Mouse (Mus musculus): ENCODE results near the gene Pdxp. TPM values are rescaled to one million over a fixed set of nuclear protein-coding genes. Genes with fewer than 3 reads are reported as not detected.

Gene Pdxp
- polyA plus RNA-seq, 1 experiment from 2014 or later: 21.9 TPM

DNA sequence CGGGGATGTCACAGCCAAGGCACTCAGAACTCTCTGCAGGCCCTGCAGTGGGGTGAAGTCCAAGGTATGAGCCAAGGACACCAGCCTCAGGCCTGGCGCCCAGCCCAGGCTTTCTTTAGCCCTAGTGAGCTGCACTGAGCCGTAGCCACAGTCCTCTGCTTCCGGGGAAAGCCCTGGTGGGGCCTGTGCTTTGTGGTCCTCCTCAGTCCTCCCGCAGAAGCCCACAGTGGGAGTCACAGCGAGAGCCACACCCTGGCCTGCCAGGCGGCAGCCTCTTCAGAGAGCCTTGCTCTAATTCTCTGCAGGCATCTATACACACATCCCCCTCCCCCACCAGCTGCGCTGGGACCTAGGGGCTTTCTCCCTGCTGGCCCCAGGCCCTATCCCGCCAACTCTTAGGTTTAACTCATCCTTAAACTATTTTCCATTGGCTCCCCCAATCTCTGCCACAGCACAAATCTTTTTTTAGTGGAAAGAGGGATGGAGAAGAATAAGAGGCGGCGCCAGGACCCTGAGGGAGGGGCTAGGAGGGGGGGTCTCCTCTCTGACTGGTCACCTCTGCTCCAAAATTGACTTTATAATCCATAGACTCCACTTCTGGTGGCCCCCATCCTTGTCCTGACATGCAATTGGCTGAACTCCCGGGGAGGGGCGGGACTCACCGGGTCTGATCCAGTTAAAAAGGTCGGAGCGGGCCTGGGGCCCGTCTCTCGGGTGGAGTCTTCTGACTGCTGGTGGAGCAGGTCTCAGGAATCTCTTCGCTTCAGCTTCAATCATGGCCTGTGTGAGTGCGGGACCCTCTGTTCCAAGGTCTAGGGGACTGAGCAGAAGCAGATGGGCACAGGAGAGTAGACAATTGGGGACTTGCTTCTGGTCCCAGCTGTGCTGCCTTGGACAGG lies 12.6 kb downstream of the Pdxp start, which contains the start of gene Lgals1:
Gene Lgals1 (plus strand): TSS at position 705 of the 899 bp plus-strand sequence.
- ATAC-seq (ENCODE audit: insufficient read depth) (peak; percentile 83), DNase-seq (peak; percentile 96)
- Histone ChIP-seq H3K9me3 (ENCODE audit: low read depth, low read length) (no peaks in the 10 kb centered on the region), H3K36me3 (ENCODE audit: insufficient read depth) (peaks cover 15% of the 10 kb centered on the region), H3K27me3 (ENCODE audit: insufficient read depth, low read length) (no peaks in the 10 kb centered on the region), H3K4me2 (peak within 1 kb of the TSS; percentile 70), H3K9ac (peak within 1 kb of the TSS; percentile 50), H3K27ac (ENCODE audit: low read depth) (peak within 1 kb of the TSS; percentile 97), H3K4me3 (ENCODE audit: low read depth, low read length) (peak within 1 kb of the TSS; percentile 47), H3K4me1 (ENCODE audit: insufficient read depth) (peaks cover 18% of the 10 kb centered on the region)
- 7% methylated on average over 20 of the region's 20 CpGs for WGBS
- no peak for TF ChIP-seq CTCF (IDR thresholded peaks at IDR 0.05; ENCODE audit: low read depth)

DNA sequence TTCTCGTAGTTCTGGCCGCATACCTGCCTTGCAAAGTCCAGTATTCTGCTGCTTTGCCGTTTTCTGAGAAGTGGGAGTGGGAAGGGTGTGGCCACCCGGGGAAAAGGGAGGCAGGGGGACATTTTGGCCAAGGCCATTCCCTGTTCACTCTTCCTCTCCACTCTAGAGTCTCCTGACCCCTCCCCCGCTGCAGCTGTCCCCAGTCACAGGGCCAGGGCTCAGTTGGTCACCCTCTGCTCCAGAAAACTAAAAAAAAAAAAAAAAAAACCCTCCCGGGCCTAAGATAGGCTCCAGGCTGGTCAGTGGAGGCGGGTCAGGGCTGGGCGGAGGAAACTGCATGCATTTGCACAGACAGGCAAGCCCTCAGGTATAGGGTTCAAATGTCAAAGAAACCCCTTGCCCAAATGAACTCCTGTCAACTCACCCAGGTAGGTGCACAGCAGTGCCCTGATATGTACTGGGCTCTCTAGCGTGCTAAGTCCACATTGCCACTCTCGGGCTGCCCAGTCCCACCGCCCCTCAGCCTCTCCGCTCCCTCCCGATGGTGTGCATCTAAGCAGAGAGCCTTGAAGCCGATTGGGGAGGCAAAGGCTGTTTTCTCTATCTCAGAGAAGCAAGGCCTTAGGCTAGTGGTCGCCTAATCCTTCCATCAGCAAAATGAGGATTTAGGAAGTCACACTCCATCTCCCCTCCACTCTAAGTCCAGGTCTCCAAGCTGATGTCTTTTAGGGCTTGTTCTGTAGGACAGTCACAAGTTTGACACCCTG lies 13.5 kb downstream of the Pdxp start:
- Histone ChIP-seq H3K4me3 (ENCODE audit: low read depth, low read length) (peak overlapping the region; percentile 47), H3K36me3 (ENCODE audit: insufficient read depth) (peaks cover 15% of the 10 kb centered on the region), H3K27me3 (ENCODE audit: insufficient read depth, low read length) (no peaks in the 10 kb centered on the region), H3K27ac (ENCODE audit: low read depth) (peak overlapping the region; percentile 97), H3K9me3 (ENCODE audit: low read depth, low read length) (no peaks in the 10 kb centered on the region), H3K4me1 (ENCODE audit: insufficient read depth) (peaks cover 18% of the 10 kb centered on the region), H3K9ac (peak overlapping the region; percentile 50), H3K4me2 (peak overlapping the region; percentile 70)
- TF ChIP-seq CTCF (IDR thresholded peaks at IDR 0.05; ENCODE audit: low read depth): no peak
- ATAC-seq (ENCODE audit: insufficient read depth) (no peak), DNase-seq (peak; percentile 34)
- 14% methylated on average over 15 of the region's 15 CpGs for WGBS

GRCm38 (mm10) chr15:78927788-78928457 lies 14.2 kb downstream of the Pdxp start:
- ATAC-seq (ENCODE audit: insufficient read depth): peak; percentile 63
- Histone ChIP-seq H3K9ac (peak overlapping the region; percentile 50), H3K4me2 (peak overlapping the region; percentile 70), H3K36me3 (ENCODE audit: insufficient read depth) (peaks cover 15% of the 10 kb centered on the region), H3K4me3 (ENCODE audit: low read depth, low read length) (peak overlapping the region; percentile 47), H3K27me3 (ENCODE audit: insufficient read depth, low read length) (no peaks in the 10 kb centered on the region), H3K9me3 (ENCODE audit: low read depth, low read length) (no peaks in the 10 kb centered on the region), H3K4me1 (ENCODE audit: insufficient read depth) (peaks cover 18% of the 10 kb centered on the region), H3K27ac (ENCODE audit: low read depth) (peak overlapping the region; percentile 97)
- peak; percentile 90 for DNase-seq
- TF ChIP-seq CTCF (IDR thresholded peaks at IDR 0.05; ENCODE audit: low read depth): no peak
- 0% methylated on average over 33 of the region's 35 CpGs for WGBS

GRCm38 (mm10) chr15:78928539-78928938 lies 14.8 kb downstream of the Pdxp start:
- TF ChIP-seq CTCF (IDR thresholded peaks at IDR 0.05; ENCODE audit: low read depth): no peak
- WGBS: 45% methylated on average over 8 of the region's 8 CpGs
- DNase-seq (no peak), ATAC-seq (ENCODE audit: insufficient read depth) (peak; percentile 0; the same call in 1 of the 2 replicates)
- Histone ChIP-seq H3K4me3 (ENCODE audit: low read depth, low read length) (peak overlapping the region; percentile 47), H3K4me2 (peak overlapping the region; percentile 70), H3K27ac (ENCODE audit: low read depth) (peak overlapping the region; percentile 65), H3K36me3 (ENCODE audit: insufficient read depth) (peaks cover 15% of the 10 kb centered on the region), H3K9me3 (ENCODE audit: low read depth, low read length) (no peaks in the 10 kb centered on the region), H3K27me3 (ENCODE audit: insufficient read depth, low read length) (no peaks in the 10 kb centered on the region), H3K4me1 (ENCODE audit: insufficient read depth) (peaks cover 18% of the 10 kb centered on the region), H3K9ac (peak overlapping the region; percentile 50)

DNA sequence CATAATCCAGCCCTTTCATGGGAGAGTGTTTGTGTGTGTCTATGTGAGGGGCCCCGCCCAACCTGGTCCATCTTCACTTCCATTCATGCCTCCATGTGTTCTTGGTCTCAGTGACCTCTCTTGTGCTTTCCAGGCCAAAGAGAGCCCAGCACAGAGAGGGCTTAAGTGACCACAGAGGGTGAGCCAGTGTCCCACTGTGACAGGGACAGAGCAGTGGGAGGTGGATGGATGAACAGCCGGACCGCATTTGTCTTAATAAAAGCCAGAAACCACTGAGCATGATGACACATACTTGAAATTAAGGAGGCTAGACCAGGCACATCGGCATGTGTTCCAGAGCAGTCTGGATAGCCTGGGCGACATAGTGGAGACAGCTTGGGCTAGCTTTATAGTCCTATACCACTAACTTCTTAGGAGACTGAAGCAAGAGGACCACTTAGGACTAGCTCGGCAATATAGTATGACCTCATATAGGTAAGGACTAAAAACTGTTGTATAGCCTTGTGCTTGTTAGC lies 16.5 kb downstream of the Pdxp start:
- ATAC-seq (ENCODE audit: insufficient read depth): no peak
- H3K4me2 ChIP-seq: no peak overlapping the region
- DNase-seq: no peak
- no peaks in the 10 kb centered on the region for H3K9me3 ChIP-seq (ENCODE audit: low read depth, low read length)
- H3K27ac ChIP-seq (ENCODE audit: low read depth): no peak overlapping the region
- 88% methylated on average over 6 of the region's 6 CpGs for WGBS
- no peak for TF ChIP-seq CTCF (IDR thresholded peaks at IDR 0.05; ENCODE audit: low read depth)
- peaks cover 14% of the 10 kb centered on the region for H3K4me1 ChIP-seq (ENCODE audit: insufficient read depth)
- no peak overlapping the region for H3K9ac ChIP-seq
- peaks cover 15% of the 10 kb centered on the region for H3K36me3 ChIP-seq (ENCODE audit: insufficient read depth)
- no peak overlapping the region for H3K4me3 ChIP-seq (ENCODE audit: low read depth, low read length)
- no peaks in the 10 kb centered on the region for H3K27me3 ChIP-seq (ENCODE audit: insufficient read depth, low read length)

DNA sequence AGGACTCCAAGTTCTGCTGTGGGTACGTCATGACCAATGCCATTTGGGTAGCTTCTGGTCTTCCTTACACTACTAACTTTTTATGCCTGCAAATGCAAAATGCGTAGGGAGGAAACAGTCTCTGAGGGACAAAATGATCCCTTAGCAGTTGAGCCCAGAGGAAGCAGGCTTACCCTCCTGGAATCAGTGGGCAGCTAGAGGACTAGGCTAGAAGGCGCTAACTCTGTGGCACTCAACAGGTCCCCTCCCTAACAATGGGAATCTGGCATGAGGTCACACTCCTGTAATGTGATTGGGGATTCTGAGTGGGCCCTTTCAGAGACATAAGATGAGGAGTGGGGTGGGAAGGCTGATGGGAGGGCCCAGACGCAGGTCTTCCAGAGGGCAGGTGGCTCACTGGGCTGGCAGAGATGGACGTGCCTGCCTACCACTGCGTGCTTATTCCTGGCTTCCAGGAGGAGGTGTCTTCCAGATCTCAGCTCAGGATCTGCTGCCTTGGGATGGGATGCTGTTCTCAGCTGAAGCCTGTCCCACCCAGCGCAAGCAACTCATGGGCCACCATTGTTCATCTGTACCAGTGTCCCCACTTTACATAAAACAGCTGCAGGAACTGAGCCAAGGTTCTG lies 17.2 kb downstream of the Pdxp start:
- H3K9ac ChIP-seq: no peak overlapping the region
- TF ChIP-seq CTCF (IDR thresholded peaks at IDR 0.05; ENCODE audit: low read depth): no peak
- H3K36me3 ChIP-seq (ENCODE audit: insufficient read depth): peaks cover 15% of the 10 kb centered on the region
- no peaks in the 10 kb centered on the region for H3K27me3 ChIP-seq (ENCODE audit: insufficient read depth, low read length)
- H3K27ac ChIP-seq (ENCODE audit: low read depth): no peak overlapping the region
- DNase-seq: no peak
- peaks cover 10% of the 10 kb centered on the region for H3K4me1 ChIP-seq (ENCODE audit: insufficient read depth)
- no peaks in the 10 kb centered on the region for H3K9me3 ChIP-seq (ENCODE audit: low read depth, low read length)
- no peak for ATAC-seq (ENCODE audit: insufficient read depth)
- H3K4me3 ChIP-seq (ENCODE audit: low read depth, low read length): no peak overlapping the region
- 76% methylated on average over 7 of the region's 7 CpGs for WGBS
- no peak overlapping the region for H3K4me2 ChIP-seq
